ENCODE assay signal across 8 mouse cellular contexts in the genomic region with DNA sequence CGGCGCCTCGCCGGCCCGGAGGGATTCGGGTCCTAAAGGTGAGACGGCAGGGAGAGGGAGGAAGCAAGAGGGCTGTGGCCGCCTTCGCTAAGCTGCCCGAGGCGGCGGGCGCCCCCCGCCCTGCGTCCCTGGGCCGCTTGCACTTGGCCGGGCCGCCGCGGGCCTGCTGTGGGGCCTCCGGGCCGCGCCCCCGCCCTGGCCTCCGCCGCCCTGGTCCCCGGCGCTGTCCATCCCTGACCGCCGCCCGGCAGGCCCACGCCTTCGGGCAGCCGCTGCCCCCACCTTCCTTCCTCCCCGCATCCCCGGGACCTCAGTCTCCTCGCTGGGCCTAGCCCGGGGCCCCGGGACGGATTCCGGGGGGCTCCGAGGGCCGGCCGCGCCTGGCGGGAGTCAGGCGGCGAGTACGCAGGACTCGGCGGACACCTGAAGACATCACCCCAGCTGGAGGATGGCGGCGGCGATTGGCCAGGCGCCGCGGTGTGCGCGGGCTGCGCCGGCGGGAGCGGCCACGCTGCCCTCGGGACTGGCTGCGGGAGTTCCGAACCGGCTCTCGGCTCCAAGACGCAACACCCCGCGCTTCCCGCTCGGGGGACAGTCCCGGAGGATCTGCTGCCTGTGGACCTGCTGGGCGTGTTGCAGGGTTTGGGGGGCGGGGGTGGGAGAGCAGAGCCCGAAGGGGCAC. TPM values are rescaled to one million over a fixed set of nuclear protein-coding genes. Genes with fewer than 3 reads are reported as not detected.
DNase-seq lines count a peak whose midpoint lies in the region; ATAC-seq and TF ChIP-seq lines count a peak whose summit lies in the region.

No protein-coding gene starts in this region.

- no peak for TF ChIP-seq CTCF in spleen, adult 2 months (IDR thresholded peaks at IDR 0.05; ENCODE audit: extremely low read depth, insufficient read depth, insufficient read length, insufficient replicate concordance)

- no peaks in the 10 kb centered on the region for H3K9me3 ChIP-seq in heart, embryonic 10.5 days
- no peaks in the 10 kb centered on the region for H3K9me3 ChIP-seq in forebrain, embryonic 12.5 days
- H3K9me3 ChIP-seq in limb, embryonic 10.5 days (replicated peaks), result no peaks in the 10 kb centered on the region
- H3K9me3 ChIP-seq in midbrain, embryonic 10.5 days (replicated peaks), result no peaks in the 10 kb centered on the region

- H3K4me2 ChIP-seq in forebrain, embryonic 12.5 days, result peak overlapping the region; percentile 87

- peak overlapping the region; percentile 98 for H3K4me3 ChIP-seq in heart, embryonic 10.5 days
- peak overlapping the region; percentile 96 for H3K4me3 ChIP-seq in forebrain, embryonic 12.5 days (replicated peaks)
- H3K4me3 ChIP-seq in limb, embryonic 10.5 days, result peak overlapping the region; percentile 98
- H3K4me3 ChIP-seq in midbrain, embryonic 10.5 days, result peak overlapping the region; percentile 97
- peak overlapping the region; percentile 97 for H3K4me3 ChIP-seq in spleen, adult 2 months (ENCODE audit: extremely low read depth, insufficient read depth, insufficient read length)

- DNase-seq in heart, embryonic 10.5 days (ENCODE audit: low spot score), result peak; percentile 83
- no peak for DNase-seq in heart, adult 11 months
- DNase-seq in cerebellum, adult 11 months, result peak; percentile 67
- peak; percentile 55 for DNase-seq in induced T-regulatory cell, adult 2 months (ENCODE audit: low read depth)
- peak; percentile 82 for DNase-seq in limb, embryonic 10.5 days (ENCODE audit: low spot score)
- DNase-seq in midbrain, embryonic 10.5 days (ENCODE audit: low spot score), result peak; percentile 76
- DNase-seq in spleen, adult 2 months (ENCODE audit: low read depth in 1 of 2, low spot score in 2 of 2), result peak in 1 of 2 experiments; percentile 20

- H3K9ac ChIP-seq in forebrain, embryonic 12.5 days, result peak overlapping the region; percentile 93

- WGBS in heart, embryonic 10.5 days, result under 1% methylated on average over 65 of the region's 78 CpGs
- under 1% methylated on average over 70 of the region's 78 CpGs for WGBS in forebrain, embryonic 12.5 days
- WGBS in limb, embryonic 10.5 days, result under 1% methylated on average over 66 of the region's 78 CpGs
- WGBS in midbrain, embryonic 10.5 days, result under 1% methylated on average over 68 of the region's 78 CpGs
- WGBS in spleen, adult 2 months, result under 1% methylated on average over 77 of the region's 78 CpGs

- no peak for TF ChIP-seq POLR2A in spleen, adult 2 months (IDR thresholded peaks at IDR 0.05; ENCODE audit: low read depth, low read length)

- no peaks in the 10 kb centered on the region for H3K27me3 ChIP-seq in heart, embryonic 10.5 days (ENCODE audit: insufficient read depth, poor library complexity, severe bottlenecking)
- no peaks in the 10 kb centered on the region for H3K27me3 ChIP-seq in forebrain, embryonic 12.5 days
- no peaks in the 10 kb centered on the region for H3K27me3 ChIP-seq in limb, embryonic 10.5 days (ENCODE audit: low read depth, poor library complexity, severe bottlenecking)
- H3K27me3 ChIP-seq in midbrain, embryonic 10.5 days (ENCODE audit: low read depth, poor library complexity, severe bottlenecking), result no peaks in the 10 kb centered on the region
- H3K27me3 ChIP-seq in spleen, adult 2 months (ENCODE audit: control insufficient read depth, insufficient read depth, low read length), result no peaks in the 10 kb centered on the region

- peak overlapping the region; percentile 96 for H3K27ac ChIP-seq in heart, embryonic 10.5 days
- H3K27ac ChIP-seq in forebrain, embryonic 12.5 days, result peak overlapping the region; percentile 92
- H3K27ac ChIP-seq in limb, embryonic 10.5 days, result peak overlapping the region; percentile 97
- peak overlapping the region; percentile 97 for H3K27ac ChIP-seq in midbrain, embryonic 10.5 days (replicated peaks)
- peak overlapping the region; percentile 85 for H3K27ac ChIP-seq in spleen, adult 2 months (ENCODE audit: insufficient read depth, low read length)

- peaks cover 9% of the 10 kb centered on the region for H3K4me1 ChIP-seq in heart, embryonic 10.5 days
- peaks cover 9% of the 10 kb centered on the region for H3K4me1 ChIP-seq in forebrain, embryonic 12.5 days
- H3K4me1 ChIP-seq in limb, embryonic 10.5 days, result peaks cover 18% of the 10 kb centered on the region
- H3K4me1 ChIP-seq in midbrain, embryonic 10.5 days, result peaks cover 26% of the 10 kb centered on the region
- peaks cover 12% of the 10 kb centered on the region for H3K4me1 ChIP-seq in spleen, adult 2 months (ENCODE audit: control insufficient read depth, insufficient read depth, insufficient read length)

- ATAC-seq in forebrain, embryonic 12.5 days (ENCODE audit: low FRiP score), result peak; percentile 86

- H3K36me3 ChIP-seq in heart, embryonic 10.5 days, result no peaks in the 10 kb centered on the region
- H3K36me3 ChIP-seq in forebrain, embryonic 12.5 days (replicated peaks), result no peaks in the 10 kb centered on the region
- peaks cover 9% of the 10 kb centered on the region for H3K36me3 ChIP-seq in limb, embryonic 10.5 days
- H3K36me3 ChIP-seq in midbrain, embryonic 10.5 days, result peaks cover 34% of the 10 kb centered on the region
- no peaks in the 10 kb centered on the region for H3K36me3 ChIP-seq in spleen, adult 2 months (ENCODE audit: control insufficient read depth, insufficient read depth, low read length)

RNA-seq across cellular contexts. Expression of a gene that starts 0.5 kb away (rescaled TPM):
- 1.6 and 2.2 TPM in 2 replicates for polyA plus RNA-seq in heart, embryonic 10.5 days (2016; fragmentation: Nextera tagmentation; extraction: Ambion mirVana)
- polyA plus RNA-seq in forebrain, embryonic 12.5 days (2016; fragmentation: Nextera tagmentation; extraction: Ambion mirVana), result 3.1 and 3.9 TPM in 2 replicates
- polyA plus RNA-seq in limb, embryonic 10.5 days (2016; fragmentation: Nextera tagmentation; extraction: Ambion mirVana), result 2.0 and 2.5 TPM in 2 replicates
- polyA plus RNA-seq in midbrain, embryonic 10.5 days (2016; fragmentation: Nextera tagmentation; extraction: Ambion mirVana), result 2.4 and 2.9 TPM in 2 replicates
- 4.1 and 4.7 TPM in 2 replicates for polyA plus RNA-seq in spleen, adult 2 months (2012; rRNA removed)
